Mouse (Mus musculus) testis, adult 2 months (tissue): ENCODE data around the gene Tas2r119. TPM values are rescaled to one million over a fixed set of nuclear protein-coding genes. Genes with fewer than 3 reads are reported as not detected.
A peak's percentile ranks its signal among the peaks of the same experiment; 100 is the strongest.
"Not testable (repeated sequence)": the region's sequence is repeated elsewhere in the genome, so short reads cannot be mapped to it uniquely, and the experiment has no call there.

ENCODE experiments used
- H3K27ac ChIP-seq: fragments of 200-500 bp; 2 replicates; pipeline ENCODE4 v1.5.1; 2012; ENCODE audit warnings: low read depth, low read length; ENCODE audit not compliant: control insufficient read depth, insufficient read depth
- H3K27me3 ChIP-seq: fragments of 200-500 bp; 2 replicates; pipeline ENCODE4 v1.6.1; 2012; ENCODE audit warnings: mild to moderate bottlenecking, low read length, moderate library complexity; ENCODE audit not compliant: control insufficient read depth, insufficient read depth
- H3K36me3 ChIP-seq: fragments of 200-500 bp; 2 replicates; pipeline ENCODE4 v1.6.1; 2012; ENCODE audit warnings: mild to moderate bottlenecking, low read length; ENCODE audit not compliant: control insufficient read depth, insufficient read depth
- H3K4me1 ChIP-seq: fragments of 200-500 bp; 2 replicates; pipeline ENCODE4 v1.6.1; 2012; ENCODE audit warnings: low read length; ENCODE audit not compliant: control insufficient read depth, insufficient read depth
- H3K4me3 ChIP-seq: fragments of 200-500 bp; 2 replicates; pipeline ENCODE4 v1.5.1; 2012; ENCODE audit warnings: low read depth, mild to moderate bottlenecking, low read length, moderate library complexity, mixed read lengths; ENCODE audit not compliant: control insufficient read depth
- CTCF ChIP-seq: fragments of 200-500 bp; IDR thresholded peaks from 2 replicates; pipeline ENCODE4 v1.5.1; 2012; ENCODE audit warnings: low read depth, mild to moderate bottlenecking, inconsistent platforms, low read length, moderate library complexity; ENCODE audit not compliant: control insufficient read depth, insufficient read depth, insufficient replicate concordance
- POLR2A ChIP-seq: fragments of 200-500 bp; IDR thresholded peaks from 2 replicates; pipeline ENCODE4 v1.6.1; 2012; ENCODE audit warnings: low read depth, mild to moderate bottlenecking, inconsistent platforms, low read length, moderate library complexity; ENCODE audit not compliant: control insufficient read depth
- polyA plus RNA-seq: library from polyadenylated mRNA; depleted of rRNA; stranded (reverse); fragments of >200 nt; gene quantifications from 2 replicates; pipeline ENCODE4 v1.2.3, GENCODE M21; 2012

Tas2r119 gene
- polyA plus RNA-seq, 1 experiment: not detected

DNA sequence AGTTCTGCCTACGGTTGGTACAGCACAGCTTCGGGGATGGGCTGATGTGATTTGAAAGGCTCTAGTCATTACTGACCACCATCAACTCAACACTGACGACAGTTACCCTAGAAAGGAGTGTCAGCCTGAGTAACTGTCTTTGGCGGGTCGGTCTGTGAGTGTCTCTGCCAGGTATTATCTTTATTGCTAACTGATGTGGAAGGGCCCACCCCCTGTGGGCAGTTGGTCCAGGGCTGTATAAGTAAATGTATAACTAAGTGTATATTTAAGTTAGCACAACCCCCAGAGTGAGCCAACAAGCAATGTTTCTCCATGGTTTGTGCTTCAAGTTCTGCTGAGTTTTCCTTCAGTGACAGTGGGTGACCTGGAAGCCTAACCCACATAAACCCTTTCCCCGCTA, 13.3 kb downstream of the Tas2r119 start:
- Histone ChIP-seq H3K4me1 (no peaks in the 10 kb centered on the region), H3K27me3 (no peaks in the 10 kb centered on the region), H3K4me3 (no peak overlapping the region), H3K36me3 (no peaks in the 10 kb centered on the region), H3K27ac (no peak overlapping the region)
- TF ChIP-seq POLR2A (no peak), CTCF (no peak)

DNA sequence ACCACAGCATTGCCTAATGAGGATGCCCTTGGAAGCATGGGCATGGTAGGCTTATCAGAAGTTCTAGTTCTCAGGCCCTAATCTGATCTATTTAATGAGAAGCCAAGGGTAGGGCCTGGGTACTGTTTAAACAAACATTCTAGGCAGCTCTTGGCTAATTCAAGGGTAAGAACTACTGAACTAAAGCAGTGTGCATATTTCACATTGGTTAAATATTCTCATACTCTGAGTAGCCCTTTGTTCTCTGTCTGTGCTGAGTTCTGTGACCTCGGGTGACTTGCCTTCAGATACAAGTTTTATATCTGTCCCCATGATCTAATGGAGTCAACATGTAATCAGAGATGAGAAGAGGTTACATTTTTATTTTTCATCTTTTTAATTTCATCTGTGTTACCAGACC, 15.9 kb downstream of the Tas2r119 start:
- Histone ChIP-seq H3K4me1 (no peaks in the 10 kb centered on the region; the same call in 1 of the 2 replicates), H3K36me3 (no peaks in the 10 kb centered on the region), H3K27me3 (no peaks in the 10 kb centered on the region), H3K4me3 (no peak overlapping the region), H3K27ac (no peak overlapping the region)
- TF ChIP-seq POLR2A (no peak), CTCF (no peak)

DNA sequence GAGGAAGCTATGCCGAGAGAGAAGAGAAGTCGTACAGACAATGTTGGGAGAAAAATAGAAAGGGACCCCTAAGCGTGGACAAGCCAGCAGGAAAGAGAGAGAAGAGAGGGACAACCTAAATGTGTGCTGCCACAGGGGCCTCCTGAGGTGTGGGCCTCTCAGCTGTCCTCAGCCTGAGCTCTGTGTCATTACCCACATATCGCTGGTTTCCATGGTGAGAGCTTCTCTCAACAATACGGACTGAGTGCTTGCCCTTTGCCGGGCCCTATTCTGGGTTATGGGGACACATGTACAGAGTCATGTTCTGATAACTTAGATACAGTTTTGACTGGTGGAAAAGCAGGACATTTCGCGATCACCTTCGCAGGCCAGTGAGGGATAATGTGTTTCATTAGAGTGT, 21.0 kb downstream of the Tas2r119 start:
- Histone ChIP-seq H3K36me3 (no peaks in the 10 kb centered on the region), H3K4me3 (peak overlapping the region; percentile 11), H3K27me3 (no peaks in the 10 kb centered on the region), H3K4me1 (no peaks in the 10 kb centered on the region; the same call in 1 of the 2 replicates), H3K27ac (no peak overlapping the region)
- TF ChIP-seq POLR2A (no peak), CTCF (no peak)

DNA sequence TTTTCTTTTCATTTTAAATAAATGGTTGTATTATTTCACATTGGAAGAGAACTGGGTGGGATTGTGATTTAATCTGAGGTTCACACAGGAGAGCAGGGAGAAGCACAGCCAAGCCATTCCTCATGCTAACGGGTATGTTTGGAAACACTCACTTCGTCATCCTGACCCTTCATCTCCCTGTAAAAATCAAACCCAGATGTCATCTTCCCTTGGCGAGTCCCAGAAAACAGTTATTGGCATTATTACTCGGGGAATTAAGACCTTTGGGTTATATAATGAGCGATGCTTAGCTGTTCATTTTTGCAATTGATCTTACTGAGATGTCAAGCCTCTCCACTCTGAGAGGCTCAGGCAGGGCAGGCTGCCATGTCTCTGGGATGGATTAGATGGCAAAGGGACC, 21.5 kb downstream of the Tas2r119 start:
- TF ChIP-seq POLR2A: no peak
- TF ChIP-seq CTCF: no peak

GRCm38 (mm10) chr15:32203242-32203641, 26.2 kb downstream of the Tas2r119 start:
- Histone ChIP-seq H3K4me3 (no peak overlapping the region), H3K4me1 (no peaks in the 10 kb centered on the region), H3K27ac (no peak overlapping the region), H3K36me3 (no peaks in the 10 kb centered on the region), H3K27me3 (no peaks in the 10 kb centered on the region)
- TF ChIP-seq POLR2A: no peak
- no peak for TF ChIP-seq CTCF

More for the DNA sequence above, 21.5 kb downstream of the Tas2r119 start:
- Histone ChIP-seq H3K4me3 (peak overlapping the region; percentile 60), H3K36me3 (no peaks in the 10 kb centered on the region), H3K27me3 (no peaks in the 10 kb centered on the region), H3K4me1 (no peaks in the 10 kb centered on the region; the same call in 1 of the 2 replicates), H3K27ac (no peak overlapping the region)

DNA sequence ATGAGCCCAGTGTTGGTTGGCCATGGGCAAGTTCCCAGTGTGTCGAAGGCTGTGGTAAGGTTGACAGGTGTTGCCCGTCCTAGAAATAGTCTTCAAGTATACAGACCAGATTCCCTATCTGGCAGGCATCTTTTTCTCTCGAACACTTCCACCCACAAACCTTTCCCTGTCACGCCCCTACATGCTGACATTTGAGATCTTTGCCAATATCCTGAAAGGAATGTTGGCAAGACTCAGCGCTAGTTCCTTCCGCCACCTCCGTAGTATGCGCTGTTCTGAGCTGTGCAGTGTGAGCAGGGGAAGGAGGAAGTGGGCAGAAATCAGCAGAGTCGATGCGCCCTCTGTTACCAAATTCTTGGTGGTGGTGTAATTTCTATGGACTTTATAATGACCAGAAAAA, 27.8 kb downstream of the Tas2r119 start:
- Histone ChIP-seq H3K36me3 (no peaks in the 10 kb centered on the region), H3K27ac (no peak overlapping the region), H3K4me1 (no peaks in the 10 kb centered on the region), H3K4me3 (no peak overlapping the region), H3K27me3 (no peaks in the 10 kb centered on the region)
- TF ChIP-seq POLR2A (no peak), CTCF (no peak)

GRCm38 (mm10) chr15:32214687-32215086, 37.6 kb downstream of the Tas2r119 start:
- H3K4me3 ChIP-seq, H3K36me3 ChIP-seq, H3K27ac ChIP-seq, H3K27me3 ChIP-seq, H3K4me1 ChIP-seq: not testable (repeated sequence)

GRCm38 (mm10) chr15:32223028-32223427, 45.9 kb downstream of the Tas2r119 start:
- no peaks in the 10 kb centered on the region for H3K4me1 ChIP-seq
- no peak overlapping the region for H3K4me3 ChIP-seq
- H3K27ac ChIP-seq: no peak overlapping the region
- H3K27me3 ChIP-seq: no peaks in the 10 kb centered on the region
- no peaks in the 10 kb centered on the region for H3K36me3 ChIP-seq
- TF ChIP-seq POLR2A: no peak
- TF ChIP-seq CTCF: no peak
